Mouse (Mus musculus) ES-E14 (cell line): Measurements from ENCODE around the gene Ust.

ENCODE experiments used
- HCFC1 ChIP-seq: IDR thresholded peaks from 2 replicates; pipeline ENCODE4 v1.6.1; 2012; ENCODE audit warnings: low read length, inconsistent platforms, borderline replicate concordance; ENCODE audit not compliant: insufficient read depth
- ZNF384 ChIP-seq: IDR thresholded peaks from 2 replicates; pipeline ENCODE4 v1.6.1; 2012; ENCODE audit warnings: low read depth, low read length, inconsistent platforms

GRCm38 (mm10) chr10:8189331-8189981 is 329.2 kb downstream of the Ust start:
- no peak for TF ChIP-seq HCFC1
- TF ChIP-seq ZNF384, result no peak
